Mouse (Mus musculus) urinary bladder, adult 18-20 months (tissue): ENCODE results near the gene Vmn1r129.
"Not testable (repeated sequence)": the region's sequence is repeated elsewhere in the genome, so short reads cannot be mapped to it uniquely, and the experiment has no call there.

Experiments used
- DNase-seq, 2 experiments: peaks; one replicate each; pipeline ENCODE4 v3.0.0; 2022; ENCODE audit warnings: low spot score in 2 of 2, mixed read lengths in 2 of 2

Gene Vmn1r129

DNA sequence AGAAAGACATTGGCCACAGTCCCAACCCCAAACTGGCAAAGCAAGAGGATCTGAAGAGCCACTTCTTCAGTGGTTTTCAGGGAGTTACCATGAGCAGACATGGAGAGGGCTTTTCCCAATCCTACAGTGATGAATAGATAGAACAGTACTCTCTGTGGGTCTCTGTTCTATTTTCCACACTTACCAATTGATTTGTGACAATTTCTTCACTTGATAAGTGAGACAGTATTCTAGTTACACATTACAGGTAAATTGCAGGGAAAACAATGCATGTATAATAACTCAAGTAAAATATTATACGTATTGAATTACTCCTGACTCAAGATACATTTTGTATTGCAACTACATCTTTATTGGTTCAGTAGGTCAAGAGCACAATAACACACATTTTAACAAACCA, at the start of gene Vmn1r129:
Gene Vmn1r129, minus strand, starts transcription at position 101 of the 400 bp plus-strand sequence.
- not testable (repeated sequence) for DNase-seq

DNA sequence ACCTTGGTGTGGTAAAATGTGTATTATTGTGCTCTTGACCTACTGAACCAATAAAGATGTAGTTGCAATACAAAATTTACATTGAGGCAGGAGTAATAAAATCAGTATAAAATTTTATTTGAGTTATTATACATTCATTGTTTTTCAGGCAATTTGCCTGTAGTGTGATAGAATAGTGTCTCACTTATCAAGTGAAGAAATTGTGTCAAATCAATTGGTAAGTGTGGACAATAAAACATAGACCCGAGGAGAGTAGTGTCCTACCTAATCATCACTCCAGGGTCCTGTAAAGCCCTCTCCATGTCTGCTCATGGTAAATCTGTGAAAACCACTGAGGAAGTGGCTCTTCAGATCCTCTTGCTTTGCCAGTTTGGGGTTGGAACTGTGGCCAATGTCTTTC, 12.0 kb downstream of the Vmn1r129 start, which contains the start of gene Vmn1r128:
Gene Vmn1r128, plus strand, starts transcription at position 301 of the 400 bp plus-strand sequence.
- DNase-seq: not testable (repeated sequence)

- not testable (repeated sequence) for DNase-seq
Observed at GRCm38 (mm10) chr7:21319761-21320160, 41.3 kb downstream of the Vmn1r129 start, which contains the start of gene Vmn1r127. Gene Vmn1r127, minus strand, starts transcription at chr7:21319861.
